Mouse (Mus musculus) urinary bladder, adult 2 months (tissue): Measurements from ENCODE around the gene Ndufa6. TPM values are rescaled to one million over a fixed set of nuclear protein-coding genes. Genes with fewer than 3 reads are reported as not detected.

Experiments
- DNase-seq: peaks from one replicate; pipeline ENCODE4 v3.0.0; 2022; ENCODE audit warnings: low spot score
- polyA plus RNA-seq: library from polyadenylated mRNA; depleted of rRNA; stranded (reverse); fragments of >200 nt; gene quantifications from 2 replicates; pipeline ENCODE4 v1.2.3, GENCODE M21; 2012; rRNA removed

The Ndufa6 gene
- polyA plus RNA-seq, 1 experiment = 475 TPM

- DNase-seq = no peak
Measured at GRCm38 (mm10) chr15:82341675-82342542, 12.2 kb downstream of the Ndufa6 start.

- DNase-seq = peak; percentile 61
Measured at GRCm38 (mm10) chr15:82341036-82341501, 13.1 kb downstream of the Ndufa6 start.

GRCm38 (mm10) chr15:82340414-82341035 lies 13.6 kb downstream of the Ndufa6 start:
- no peak for DNase-seq

GRCm38 (mm10) chr15:82339634-82340254 lies 14.4 kb downstream of the Ndufa6 start:
- DNase-seq = no peak

- DNase-seq = no peak
Measured at GRCm38 (mm10) chr15:82339150-82339549, 15.0 kb downstream of the Ndufa6 start.

- DNase-seq = peak; percentile 88
Measured at GRCm38 (mm10) chr15:82338593-82339112, 15.5 kb downstream of the Ndufa6 start, which contains the start of the genes Naga, Pheta2 and Smdt1. TSS of gene Naga (minus strand) at chr15:82338925. TSS of gene Pheta2 (plus strand) at chr15:82338942. TSS of gene Smdt1 (plus strand) at chr15:82338959.

- no peak for DNase-seq
Measured at GRCm38 (mm10) chr15:82337875-82338274, 16.2 kb downstream of the Ndufa6 start.

GRCm38 (mm10) chr15:82336629-82337028 lies 17.5 kb downstream of the Ndufa6 start:
- no peak for DNase-seq

- DNase-seq = no peak
Measured at GRCm38 (mm10) chr15:82335194-82335593, 18.9 kb downstream of the Ndufa6 start.

- no peak for DNase-seq
Measured at GRCm38 (mm10) chr15:82325382-82325781, 28.7 kb downstream of the Ndufa6 start.

- DNase-seq = no peak
Measured at GRCm38 (mm10) chr15:82322195-82322594, 31.9 kb downstream of the Ndufa6 start.

- DNase-seq = no peak
Measured at GRCm38 (mm10) chr15:82319613-82320012, 34.5 kb downstream of the Ndufa6 start.

GRCm38 (mm10) chr15:82317839-82318238 lies 36.3 kb downstream of the Ndufa6 start:
- no peak for DNase-seq

- DNase-seq = no peak
Measured at GRCm38 (mm10) chr15:82308416-82308815, 45.7 kb downstream of the Ndufa6 start.

- no peak for DNase-seq
Measured at GRCm38 (mm10) chr15:82307107-82307506, 47.0 kb downstream of the Ndufa6 start.

Other genes starting within 250 kb of the Ndufa6 start
- gene Ccdc134, start 226.4 kb downstream of the Ndufa6 start, polyA plus RNA-seq = 12.8 and 16.1 TPM in 2 replicates
- 55.3 and 68.9 TPM in 2 replicates for gene Srebf2, start 207.1 kb downstream of the Ndufa6 start, polyA plus RNA-seq
- 0.10 TPM in 1 of 2 replicates, not detected in the other for gene Shisa8, start 141.5 kb downstream of the Ndufa6 start, polyA plus RNA-seq
- gene Tnfrsf13c, start 130.0 kb downstream of the Ndufa6 start, polyA plus RNA-seq = 0.15 and 0.16 TPM in 2 replicates
- gene Cenpm, start 109.6 kb downstream of the Ndufa6 start, polyA plus RNA-seq = 4.6 and 6.1 TPM in 2 replicates
- gene 1500009C09Rik, start 101.9 kb downstream of the Ndufa6 start, polyA plus RNA-seq = 0.06 and 0.10 TPM in 2 replicates
- gene Sept3, start 79.4 kb downstream of the Ndufa6 start, polyA plus RNA-seq = 1.0 and 1.2 TPM in 2 replicates
- gene Wbp2nl, start 55.4 kb downstream of the Ndufa6 start, polyA plus RNA-seq = not detected in 2 replicates
- 84.6 and 87.2 TPM in 2 replicates for gene Naga, start 15.4 kb downstream of the Ndufa6 start, polyA plus RNA-seq
- gene Pheta2, start 15.4 kb downstream of the Ndufa6 start, polyA plus RNA-seq = 3.9 and 4.8 TPM in 2 replicates
- 180 and 204 TPM in 2 replicates for gene Smdt1, start 15.4 kb downstream of the Ndufa6 start, polyA plus RNA-seq
- 52.5 and 56.2 TPM in 2 replicates for gene Cyp2d22, start 25.9 kb upstream of the Ndufa6 start, polyA plus RNA-seq
- not detected in 2 replicates for gene Cyp2d11, start 39.7 kb upstream of the Ndufa6 start, polyA plus RNA-seq
- 0.07 TPM in 1 of 2 replicates, not detected in the other for gene Cyp2d10, start 52.9 kb upstream of the Ndufa6 start, polyA plus RNA-seq
- gene Cyp2d9, start 79.1 kb upstream of the Ndufa6 start, polyA plus RNA-seq = not detected in 2 replicates
- 0.28 and 0.72 TPM in 2 replicates for gene Cyp2d12, start 200.8 kb upstream of the Ndufa6 start, polyA plus RNA-seq